Mouse (Mus musculus) C2C12 (cell line): ENCODE data around the gene Hecw2.

Source experiments
- CEBPB ChIP-seq: IDR thresholded peaks from one replicate; pipeline ENCODE4 v1.6.1; 2011; ENCODE audit warnings: low read depth, mild to moderate bottlenecking, control low read depth, moderate library complexity
- CTCF ChIP-seq: IDR thresholded peaks from one replicate; pipeline ENCODE4 v1.5.1; 2011; ENCODE audit not compliant: control insufficient read depth, insufficient read depth, insufficient read length
- MAX ChIP-seq: IDR thresholded peaks from one replicate; pipeline ENCODE4 v1.6.1; 2011; ENCODE audit warnings: mild to moderate bottlenecking, control low read depth
- USF1 ChIP-seq: IDR thresholded peaks from one replicate; pipeline ENCODE4 v1.6.1; 2011; ENCODE audit warnings: low read depth, mild to moderate bottlenecking, control low read depth, moderate library complexity

- TF ChIP-seq MAX (no peak), CTCF (no peak), USF1 (no peak), CEBPB (no peak)
These were observed 67.8 kb downstream of the Hecw2 start for GRCm38 (mm10) chr1:54126991-54127742.
